Mouse (Mus musculus): Measurements from ENCODE around the gene Plod1. TPM values are rescaled to one million over a fixed set of nuclear protein-coding genes. Genes with fewer than 3 reads are reported as not detected.

Plod1 gene
- polyA plus RNA-seq, 1 experiment from 2014 or later: 41.7 TPM

- Histone ChIP-seq H3K4me2 (replicated peaks) (peak overlapping the region; percentile 81), H3K9ac (peak overlapping the region; percentile 77; the same call in 1 of the 2 replicates), H3K27ac (no peak overlapping the region), H3K4me1 (peaks cover 11% of the 10 kb centered on the region), H3K27me3 (no peaks in the 10 kb centered on the region), H3K4me3 (peak overlapping the region; percentile 62), H3K36me3 (no peaks in the 10 kb centered on the region), H3K9me3 (replicated peaks) (no peaks in the 10 kb centered on the region)
- 19% methylated on average over 9 of the region's 9 CpGs for WGBS
- no peak for ATAC-seq (ENCODE audit: low FRiP score)
Measured at GRCm38 (mm10) chr4:147935904-147936303, 663 bp downstream of the Plod1 start.

- no peaks in the 10 kb centered on the region for H3K36me3 ChIP-seq
- no peaks in the 10 kb centered on the region for H3K9me3 ChIP-seq (replicated peaks)
- no peak overlapping the region for H3K27ac ChIP-seq
- no peaks in the 10 kb centered on the region for H3K27me3 ChIP-seq
- no peak overlapping the region for H3K9ac ChIP-seq
- no peak for ATAC-seq (ENCODE audit: low FRiP score)
- H3K4me2 ChIP-seq (replicated peaks): no peak overlapping the region
- H3K4me1 ChIP-seq: peaks cover 11% of the 10 kb centered on the region
- H3K4me3 ChIP-seq: no peak overlapping the region
- 80% methylated on average over 4 of the region's 4 CpGs for WGBS
Measured at GRCm38 (mm10) chr4:147934611-147935010, 2.0 kb downstream of the Plod1 start.

GRCm38 (mm10) chr4:147934134-147934533 lies 2.4 kb downstream of the Plod1 start:
- H3K27me3 ChIP-seq: no peaks in the 10 kb centered on the region
- no peaks in the 10 kb centered on the region for H3K36me3 ChIP-seq
- peaks cover 11% of the 10 kb centered on the region for H3K4me1 ChIP-seq
- H3K9me3 ChIP-seq (replicated peaks): no peaks in the 10 kb centered on the region
- H3K4me2 ChIP-seq (replicated peaks): no peak overlapping the region
- no peak overlapping the region for H3K27ac ChIP-seq
- 36% methylated on average over 3 of the region's 3 CpGs for WGBS
- H3K4me3 ChIP-seq: no peak overlapping the region
- no peak for ATAC-seq (ENCODE audit: low FRiP score)
- H3K9ac ChIP-seq: no peak overlapping the region

GRCm38 (mm10) chr4:147930946-147931345 lies 5.6 kb downstream of the Plod1 start:
- Histone ChIP-seq H3K4me2 (replicated peaks) (no peak overlapping the region), H3K4me1 (peaks cover 6% of the 10 kb centered on the region; the same call in 1 of the 2 replicates), H3K27me3 (no peaks in the 10 kb centered on the region), H3K36me3 (no peaks in the 10 kb centered on the region), H3K4me3 (no peak overlapping the region), H3K27ac (no peak overlapping the region), H3K9me3 (replicated peaks) (no peaks in the 10 kb centered on the region), H3K9ac (no peak overlapping the region)
- ATAC-seq (ENCODE audit: low FRiP score): no peak
- 94% methylated on average over 14 of the region's 14 CpGs for WGBS

GRCm38 (mm10) chr4:147928540-147928939 lies 8.0 kb downstream of the Plod1 start:
- 63% methylated on average over 7 of the region's 7 CpGs for WGBS

GRCm38 (mm10) chr4:147928136-147928535 lies 8.4 kb downstream of the Plod1 start:
- no peaks in the 10 kb centered on the region for H3K27me3 ChIP-seq
- WGBS: 13% methylated on average over 9 of the region's 9 CpGs
- no peak for ATAC-seq (ENCODE audit: low FRiP score)

More at GRCm38 (mm10) chr4:147928540-147928939, 8.0 kb downstream of the Plod1 start:
- Histone ChIP-seq H3K9ac (0 out of 2 replicates have a peak overlapping the region, but pooled peaks have one; percentile 25), H3K27me3 (no peaks in the 10 kb centered on the region), H3K4me1 (peaks cover 5% of the 10 kb centered on the region; the same call in 1 of the 2 replicates), H3K9me3 (replicated peaks) (no peaks in the 10 kb centered on the region), H3K36me3 (0 out of 2 replicates have a peak, but pooled peaks cover 5% of the 10 kb centered on the region), H3K27ac (no peak overlapping the region), H3K4me2 (replicated peaks) (no peak overlapping the region), H3K4me3 (no peak overlapping the region)
- no peak for ATAC-seq (ENCODE audit: low FRiP score)

GRCm38 (mm10) chr4:147927705-147928104 lies 8.9 kb downstream of the Plod1 start:
- H3K27ac ChIP-seq: no peak overlapping the region
- no peak overlapping the region for H3K4me2 ChIP-seq (replicated peaks)
- H3K9me3 ChIP-seq (replicated peaks): no peaks in the 10 kb centered on the region
- no peak overlapping the region for H3K9ac ChIP-seq
- no peak overlapping the region for H3K4me3 ChIP-seq
- 0 out of 2 replicates have a peak, but pooled peaks cover 5% of the 10 kb centered on the region for H3K36me3 ChIP-seq
- H3K27me3 ChIP-seq: no peaks in the 10 kb centered on the region
- WGBS: 43% methylated on average over 8 of the region's 8 CpGs
- no peak for ATAC-seq (ENCODE audit: low FRiP score)
- H3K4me1 ChIP-seq: no peaks in the 10 kb centered on the region

More at GRCm38 (mm10) chr4:147928136-147928535, 8.4 kb downstream of the Plod1 start:
- Histone ChIP-seq H3K36me3 (0 out of 2 replicates have a peak, but pooled peaks cover 5% of the 10 kb centered on the region), H3K9me3 (replicated peaks) (no peaks in the 10 kb centered on the region), H3K4me1 (peaks cover under 1% of the 10 kb centered on the region; the same call in 1 of the 2 replicates), H3K4me2 (replicated peaks) (no peak overlapping the region), H3K27ac (no peak overlapping the region), H3K4me3 (no peak overlapping the region), H3K9ac (0 out of 2 replicates have a peak overlapping the region, but pooled peaks have one; percentile 25)

GRCm38 (mm10) chr4:147922341-147922740 lies 14.2 kb downstream of the Plod1 start:
- H3K4me2 ChIP-seq (replicated peaks): no peak overlapping the region
- H3K9ac ChIP-seq: no peak overlapping the region
- 84% methylated on average over 11 of the region's 11 CpGs for WGBS
- ATAC-seq (ENCODE audit: low FRiP score): no peak
- no peaks in the 10 kb centered on the region for H3K27me3 ChIP-seq
- no peak overlapping the region for H3K4me3 ChIP-seq
- no peak overlapping the region for H3K27ac ChIP-seq
- 0 out of 2 replicates have a peak, but pooled peaks cover 8% of the 10 kb centered on the region for H3K36me3 ChIP-seq
- 0 out of 2 replicates have a peak, but pooled peaks cover 4% of the 10 kb centered on the region for H3K4me1 ChIP-seq
- no peaks in the 10 kb centered on the region for H3K9me3 ChIP-seq (replicated peaks)

- ATAC-seq (ENCODE audit: low FRiP score): 0 out of 2 replicates have a peak, but pooled peaks have one; percentile 13
- Histone ChIP-seq H3K4me1 (0 out of 2 replicates have a peak, but pooled peaks cover 4% of the 10 kb centered on the region), H3K4me3 (no peak overlapping the region), H3K27me3 (no peaks in the 10 kb centered on the region), H3K4me2 (replicated peaks) (no peak overlapping the region), H3K36me3 (0 out of 2 replicates have a peak, but pooled peaks cover 8% of the 10 kb centered on the region), H3K9me3 (replicated peaks) (no peaks in the 10 kb centered on the region), H3K27ac (no peak overlapping the region), H3K9ac (no peak overlapping the region)
- 31% methylated on average over 10 of the region's 10 CpGs for whole genome bisulfite sequencing
Measured at GRCm38 (mm10) chr4:147920973-147921372, 15.6 kb downstream of the Plod1 start.

GRCm38 (mm10) chr4:147918459-147919121 lies 18.0 kb downstream of the Plod1 start:
- no peak overlapping the region for H3K9ac ChIP-seq
- no peak for ATAC-seq (ENCODE audit: low FRiP score)

GRCm38 (mm10) chr4:147909486-147909885 lies 27.1 kb downstream of the Plod1 start:
- no peak for ATAC-seq (ENCODE audit: low FRiP score)
- Histone ChIP-seq H3K36me3 (no peaks in the 10 kb centered on the region), H3K4me2 (replicated peaks) (no peak overlapping the region), H3K9me3 (replicated peaks) (no peaks in the 10 kb centered on the region), H3K4me1 (0 out of 2 replicates have a peak, but pooled peaks cover 4% of the 10 kb centered on the region), H3K27me3 (no peaks in the 10 kb centered on the region), H3K9ac (no peak overlapping the region), H3K4me3 (no peak overlapping the region), H3K27ac (no peak overlapping the region)
- 91% methylated on average over 5 of the region's 5 CpGs for WGBS

More at GRCm38 (mm10) chr4:147918459-147919121, 18.0 kb downstream of the Plod1 start:
- H3K4me2 ChIP-seq (replicated peaks): no peak overlapping the region
- 59% methylated on average over 7 of the region's 7 CpGs for WGBS
- H3K9me3 ChIP-seq (replicated peaks): no peaks in the 10 kb centered on the region
- H3K27ac ChIP-seq: no peak overlapping the region
- H3K4me3 ChIP-seq: no peak overlapping the region
- H3K27me3 ChIP-seq: no peaks in the 10 kb centered on the region
- H3K4me1 ChIP-seq: 0 out of 2 replicates have a peak, but pooled peaks cover 4% of the 10 kb centered on the region
- 0 out of 2 replicates have a peak, but pooled peaks cover 3% of the 10 kb centered on the region for H3K36me3 ChIP-seq

GRCm38 (mm10) chr4:147906230-147906629 lies 30.3 kb downstream of the Plod1 start:
- no peak overlapping the region for H3K27ac ChIP-seq
- no peak overlapping the region for H3K4me2 ChIP-seq (replicated peaks)
- H3K9me3 ChIP-seq (replicated peaks): no peaks in the 10 kb centered on the region
- WGBS: 84% methylated on average over 5 of the region's 5 CpGs
- H3K4me1 ChIP-seq: peaks cover 15% of the 10 kb centered on the region
- no peak for ATAC-seq (ENCODE audit: low FRiP score)
- H3K36me3 ChIP-seq: peaks cover 13% of the 10 kb centered on the region
- H3K27me3 ChIP-seq: no peaks in the 10 kb centered on the region
- no peak overlapping the region for H3K4me3 ChIP-seq
- H3K9ac ChIP-seq: no peak overlapping the region
